Mouse (Mus musculus) left cerebral cortex, adult 18-20 months (tissue): ENCODE data around the gene Hils1. TPM values are rescaled to one million over a fixed set of nuclear protein-coding genes. Genes with fewer than 3 reads are reported as not detected.
A peak's percentile ranks its signal among the peaks of the same experiment; 100 is the strongest.

Experiments
- DNase-seq, 2 experiments: peaks; one replicate each; pipeline ENCODE4 v3.0.0; 2021 to 2022; ENCODE audit warnings: low spot score in 2 of 2, mixed read lengths in 1 of 2
- total RNA-seq, 2 experiments: library from RNA; stranded (reverse); gene quantifications; 2 replicates each; pipeline ENCODE4 v1.2.3; 2021

The Hils1 gene
- total RNA-seq, 2 experiments from 2014 or later: not detected

GRCm38 (mm10) chr11:94987851-94988250 is 20.5 kb downstream of the Hils1 start:
- DNase-seq: no peak

GRCm38 (mm10) chr11:94988780-94989561 is 21.6 kb downstream of the Hils1 start:
- DNase-seq: peak in 1 of 2 experiments; percentile 47

GRCm38 (mm10) chr11:94989562-94990017 is 22.2 kb downstream of the Hils1 start:
- DNase-seq: peak; percentile 88 to 90

- no peak for DNase-seq
Observed at GRCm38 (mm10) chr11:94990102-94990748, 22.8 kb downstream of the Hils1 start.

- DNase-seq: peak; percentile 92 to 94
Observed at GRCm38 (mm10) chr11:94990749-94991577, 23.6 kb downstream of the Hils1 start, which contains the start of gene Ppp1r9b. Ppp1r9b (plus strand) TSS chr11:94991035.

GRCm38 (mm10) chr11:94991641-94992479 is 24.5 kb downstream of the Hils1 start:
- DNase-seq: peak in 1 of 2 experiments; percentile 40

GRCm38 (mm10) chr11:94992480-94992753 is 25.0 kb downstream of the Hils1 start:
- DNase-seq: no peak

GRCm38 (mm10) chr11:94992754-94993606 is 25.6 kb downstream of the Hils1 start:
- DNase-seq: no peak

- DNase-seq: no peak
Observed at GRCm38 (mm10) chr11:94994208-94994814, 26.9 kb downstream of the Hils1 start.

- no peak for DNase-seq
Observed at GRCm38 (mm10) chr11:94994947-94995772, 27.8 kb downstream of the Hils1 start.

- DNase-seq: no peak
Observed at GRCm38 (mm10) chr11:94996101-94996500, 28.7 kb downstream of the Hils1 start.

- DNase-seq: no peak
Observed at GRCm38 (mm10) chr11:94996984-94997383, 29.6 kb downstream of the Hils1 start.

GRCm38 (mm10) chr11:94997596-94997995 is 30.2 kb downstream of the Hils1 start:
- DNase-seq: no peak

- peak; percentile 53 to 64 for DNase-seq
Observed at GRCm38 (mm10) chr11:94998041-94998531, 30.7 kb downstream of the Hils1 start.

- DNase-seq: no peak
Observed at GRCm38 (mm10) chr11:95000128-95000527, 32.7 kb downstream of the Hils1 start.

- no peak for DNase-seq
Observed at GRCm38 (mm10) chr11:95000548-95000947, 33.2 kb downstream of the Hils1 start.

- DNase-seq: peak in 1 of 2 experiments; percentile 64
Observed at GRCm38 (mm10) chr11:95001058-95001457, 33.7 kb downstream of the Hils1 start.
